Mouse (Mus musculus): ENCODE results near the gene Stk32b. TPM values are rescaled to one million over a fixed set of nuclear protein-coding genes. Genes with fewer than 3 reads are reported as not detected.
A peak's percentile ranks its signal among the peaks of the same experiment; 100 is the strongest.

The Stk32b gene
- polyA plus RNA-seq, 1 experiment: 1.8 TPM

DNA sequence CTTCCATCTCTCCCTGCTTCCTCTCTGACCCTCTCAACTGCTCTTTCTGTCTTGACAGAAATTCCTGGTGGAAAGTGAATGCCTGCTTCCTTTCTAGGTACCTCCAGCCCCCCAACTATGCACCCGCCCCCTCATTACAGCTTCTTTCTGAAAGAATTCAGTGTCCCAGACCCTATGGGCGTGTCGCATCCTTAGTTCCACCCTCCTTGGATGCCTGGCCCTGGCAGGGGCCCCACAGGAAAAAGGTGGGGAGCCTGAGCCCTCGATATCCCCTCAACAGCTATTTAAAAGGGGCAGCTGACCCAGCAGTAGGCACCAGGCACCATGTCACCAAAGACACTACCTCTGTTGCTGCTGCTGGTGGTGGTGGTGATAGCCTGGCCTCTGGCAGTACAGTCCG is 18.3 kb upstream of the Stk32b start, which contains the start of gene Cytl1:
Gene Cytl1 (plus strand): TSS at position 296 of the 400 bp plus-strand sequence.
- TF ChIP-seq POLR2A (IDR thresholded peaks at IDR 0.05; ENCODE audit: borderline replicate concordance, insufficient read depth, low read length): no peak
- no peak for TF ChIP-seq CTCF (IDR thresholded peaks at IDR 0.05; ENCODE audit: borderline replicate concordance, insufficient read depth, low read depth, low read length)
- WGBS: 51% methylated on average over 5 of the region's 5 CpGs

DNA sequence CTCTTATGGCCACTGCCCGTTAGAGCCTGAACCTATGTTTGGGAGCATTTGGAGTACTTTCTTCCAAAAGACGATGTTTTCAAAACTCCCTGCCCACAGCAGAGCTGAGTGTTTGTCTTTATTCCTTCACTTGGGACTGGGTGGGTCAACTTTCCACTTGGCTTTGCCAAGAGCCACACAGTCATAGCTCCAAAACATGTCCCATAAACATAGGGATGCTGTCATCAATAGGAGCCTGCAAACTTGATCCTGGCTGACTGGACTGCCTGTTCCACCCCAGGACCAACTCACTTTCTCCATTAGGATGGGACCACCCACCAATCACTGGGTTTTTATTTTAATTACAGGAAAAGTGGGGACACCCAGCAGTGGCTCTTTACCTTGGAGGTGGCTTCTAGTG is 13.8 kb upstream of the Stk32b start:
- no peak overlapping the region for H3K4me3 ChIP-seq (replicated peaks; ENCODE audit: insufficient read depth, low read depth, low read length)
- DNase-seq: no peak
- no peak overlapping the region for H3K27ac ChIP-seq (ENCODE audit: insufficient read depth, low read length)
- no peak for TF ChIP-seq CTCF (IDR thresholded peaks at IDR 0.05; ENCODE audit: borderline replicate concordance, insufficient read depth, low read depth, low read length)
- TF ChIP-seq POLR2A (IDR thresholded peaks at IDR 0.05; ENCODE audit: borderline replicate concordance, insufficient read depth, low read length): no peak
- no peaks in the 10 kb centered on the region for H3K27me3 ChIP-seq (ENCODE audit: control insufficient read depth, insufficient read depth, low read length)
- WGBS: 85% methylated on average over 2 of the region's 2 CpGs
- no peaks in the 10 kb centered on the region; the same call in 1 of the 2 replicates for H3K4me1 ChIP-seq (ENCODE audit: control insufficient read depth, insufficient read depth, low read length)

More for the DNA sequence above, 18.3 kb upstream of the Stk32b start, which contains the start of gene Cytl1:
- H3K4me3 ChIP-seq (replicated peaks; ENCODE audit: insufficient read depth, low read depth, low read length): no peak within 1 kb of the TSS
- no peak within 1 kb of the TSS for H3K27ac ChIP-seq (ENCODE audit: insufficient read depth, low read length)
- no peaks in the 10 kb centered on the region for H3K27me3 ChIP-seq (ENCODE audit: control insufficient read depth, insufficient read depth, low read length)
- no peak for DNase-seq
- H3K4me1 ChIP-seq (ENCODE audit: control insufficient read depth, insufficient read depth, low read length): no peaks in the 10 kb centered on the region; the same call in 1 of the 2 replicates

DNA sequence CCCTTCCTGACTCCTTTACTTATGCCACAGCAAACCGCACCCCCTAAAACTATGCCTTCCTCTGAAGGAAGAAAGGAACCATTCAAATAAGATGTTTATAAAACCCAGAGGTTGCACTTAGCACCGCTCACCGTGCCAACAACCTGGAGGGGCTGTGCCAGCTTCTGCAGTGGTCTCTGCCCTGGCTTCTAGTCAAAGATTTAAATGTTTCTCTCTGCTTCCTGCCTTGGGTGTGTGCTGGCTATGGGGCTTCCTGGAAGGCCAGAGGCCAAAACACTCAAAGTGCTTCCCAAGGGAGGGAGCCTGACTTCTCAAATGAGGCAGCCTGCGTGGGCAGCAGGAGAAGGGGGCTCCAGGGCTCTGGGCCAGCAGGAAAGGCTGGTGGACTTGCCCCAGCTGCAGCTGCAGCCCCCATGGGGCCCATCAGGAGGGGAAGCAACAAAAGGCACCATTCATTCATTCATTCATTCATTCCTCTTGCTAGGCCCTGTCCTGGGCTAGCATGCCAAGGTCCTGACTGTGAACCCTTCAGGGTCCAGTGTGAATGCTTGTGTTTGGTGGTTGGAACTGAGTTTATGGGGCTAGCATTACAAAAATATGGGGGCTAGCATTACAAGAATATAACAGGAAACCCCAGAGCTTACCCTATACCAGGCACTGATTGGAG is 8.4 kb upstream of the Stk32b start:
- Histone ChIP-seq H3K4me1 (ENCODE audit: control insufficient read depth, insufficient read depth, low read length) (no peaks in the 10 kb centered on the region), H3K27me3 (ENCODE audit: control insufficient read depth, insufficient read depth, low read length) (no peaks in the 10 kb centered on the region), H3K27ac (ENCODE audit: insufficient read depth, low read length) (no peak overlapping the region), H3K4me3 (replicated peaks; ENCODE audit: insufficient read depth, low read depth, low read length) (no peak overlapping the region)
- 56% methylated on average over 4 of the region's 4 CpGs for WGBS
- no peak for DNase-seq
- TF ChIP-seq POLR2A (IDR thresholded peaks at IDR 0.05; ENCODE audit: borderline replicate concordance, insufficient read depth, low read length): no peak
- no peak for TF ChIP-seq CTCF (IDR thresholded peaks at IDR 0.05; ENCODE audit: borderline replicate concordance, insufficient read depth, low read depth, low read length)

DNA sequence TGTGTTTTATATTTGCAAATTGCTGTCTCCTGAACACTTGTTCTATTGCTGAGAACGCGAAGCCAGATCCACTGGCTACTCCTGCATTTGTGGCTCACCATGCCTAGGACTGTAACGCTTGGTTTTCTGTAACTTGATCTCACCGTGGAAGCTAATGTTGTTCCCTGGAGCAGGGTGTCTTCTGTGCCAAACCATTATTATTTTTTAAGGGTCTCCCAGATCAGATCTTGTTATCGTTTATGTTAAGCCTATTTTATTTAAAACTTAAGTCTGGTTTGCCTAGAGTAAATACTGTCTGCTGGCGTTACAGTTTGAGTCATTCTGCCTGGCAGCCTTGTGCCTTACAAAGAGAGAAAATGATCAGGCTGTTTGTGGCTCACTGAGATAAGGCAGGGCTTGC is 3.7 kb upstream of the Stk32b start:
- no peak overlapping the region for H3K4me3 ChIP-seq (replicated peaks; ENCODE audit: insufficient read depth, low read depth, low read length)
- H3K4me1 ChIP-seq (ENCODE audit: control insufficient read depth, insufficient read depth, low read length): no peaks in the 10 kb centered on the region; the same call in 1 of the 2 replicates
- peaks cover 1% of the 10 kb centered on the region; the same call in 1 of the 2 replicates for H3K27me3 ChIP-seq (ENCODE audit: control insufficient read depth, insufficient read depth, low read length)
- no peak for DNase-seq
- H3K27ac ChIP-seq (ENCODE audit: insufficient read depth, low read length): no peak overlapping the region
- TF ChIP-seq CTCF (IDR thresholded peaks at IDR 0.05; ENCODE audit: borderline replicate concordance, insufficient read depth, low read depth, low read length) (no peak), POLR2A (IDR thresholded peaks at IDR 0.05; ENCODE audit: borderline replicate concordance, insufficient read depth, low read length) (no peak)
- WGBS: 16% methylated on average over 6 of the region's 6 CpGs

DNA sequence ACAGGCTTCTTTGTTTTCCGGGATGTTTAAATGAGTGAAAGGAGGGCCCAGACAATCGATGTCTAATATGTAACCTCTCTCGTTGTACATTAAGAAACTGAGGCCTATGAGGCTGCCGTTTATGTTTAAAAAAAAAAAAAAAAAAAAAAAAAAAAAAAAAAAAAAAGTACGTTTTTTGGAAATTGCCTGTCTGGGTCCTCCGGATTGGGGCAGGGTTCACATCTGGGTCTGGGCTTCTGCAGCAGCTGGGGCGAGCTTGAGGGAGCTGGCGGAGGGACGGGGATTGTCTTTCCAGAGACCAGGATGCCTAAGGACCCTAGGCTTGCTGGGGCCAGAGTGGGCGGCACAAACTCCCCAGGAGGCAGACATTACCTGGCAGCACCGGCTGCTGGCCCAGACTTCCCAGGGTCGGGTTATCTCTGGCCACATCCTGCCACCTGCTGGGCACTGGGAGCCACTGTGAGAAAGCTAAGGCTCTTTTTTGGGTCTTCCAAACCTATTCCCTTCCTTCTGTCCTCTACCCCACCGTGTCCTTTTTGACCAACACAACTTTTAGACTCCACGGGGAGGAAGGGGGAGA is 503 bp upstream of the Stk32b start:
- Histone ChIP-seq H3K4me3 (replicated peaks; ENCODE audit: insufficient read depth, low read depth, low read length) (no peak overlapping the region), H3K27ac (ENCODE audit: insufficient read depth, low read length) (no peak overlapping the region), H3K27me3 (ENCODE audit: control insufficient read depth, insufficient read depth, low read length) (peaks cover 1% of the 10 kb centered on the region; the same call in 1 of the 2 replicates), H3K4me1 (ENCODE audit: control insufficient read depth, insufficient read depth, low read length) (no peaks in the 10 kb centered on the region; the same call in 1 of the 2 replicates)
- peak; percentile 13 to 26 for DNase-seq
- 4% methylated on average over 14 of the region's 14 CpGs for WGBS
- TF ChIP-seq CTCF (IDR thresholded peaks at IDR 0.05; ENCODE audit: borderline replicate concordance, insufficient read depth, low read depth, low read length) (peak; percentile 21; the same call in 1 of the 2 replicates), POLR2A (IDR thresholded peaks at IDR 0.05; ENCODE audit: borderline replicate concordance, insufficient read depth, low read length) (no peak)

DNA sequence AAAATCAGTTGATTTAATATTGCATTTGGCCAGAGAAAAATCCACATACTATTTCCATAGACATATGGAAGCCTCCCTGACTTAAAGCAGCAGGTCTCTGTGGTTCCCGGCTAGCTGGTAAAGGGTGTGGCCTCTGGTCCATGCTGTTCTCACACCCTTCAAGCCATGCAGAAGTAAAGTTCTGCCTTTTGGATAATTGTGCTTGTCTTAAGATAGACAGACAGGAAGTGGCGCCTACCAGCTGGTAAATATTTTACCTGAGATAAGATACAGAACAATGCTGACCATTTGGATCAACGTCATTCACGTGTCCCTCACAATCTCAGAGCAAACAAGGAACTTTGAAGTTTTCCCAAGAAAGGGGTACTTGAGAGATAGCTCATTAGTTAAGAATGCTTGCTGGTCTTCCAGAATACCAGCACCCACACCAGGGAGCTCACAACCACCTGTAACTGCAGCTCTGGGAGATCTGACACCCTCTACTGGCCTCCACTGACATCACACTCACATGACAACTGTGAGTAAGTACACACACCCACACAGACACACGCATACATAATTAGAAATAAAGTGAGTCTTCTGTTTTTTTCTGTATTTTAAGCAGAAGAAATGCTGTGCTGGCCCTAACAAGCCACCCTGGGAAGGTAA is 7.6 kb downstream of the Stk32b start:
- 84% methylated on average over 5 of the region's 5 CpGs for WGBS
- H3K27me3 ChIP-seq (ENCODE audit: control insufficient read depth, insufficient read depth, low read length): no peaks in the 10 kb centered on the region
- DNase-seq: no peak
- H3K4me3 ChIP-seq (replicated peaks; ENCODE audit: insufficient read depth, low read depth, low read length): no peak overlapping the region
- no peak overlapping the region for H3K27ac ChIP-seq (ENCODE audit: insufficient read depth, low read length)
- TF ChIP-seq POLR2A (IDR thresholded peaks at IDR 0.05; ENCODE audit: borderline replicate concordance, insufficient read depth, low read length) (no peak), CTCF (IDR thresholded peaks at IDR 0.05; ENCODE audit: borderline replicate concordance, insufficient read depth, low read depth, low read length) (no peak)
- H3K4me1 ChIP-seq (ENCODE audit: control insufficient read depth, insufficient read depth, low read length): no peaks in the 10 kb centered on the region

DNA sequence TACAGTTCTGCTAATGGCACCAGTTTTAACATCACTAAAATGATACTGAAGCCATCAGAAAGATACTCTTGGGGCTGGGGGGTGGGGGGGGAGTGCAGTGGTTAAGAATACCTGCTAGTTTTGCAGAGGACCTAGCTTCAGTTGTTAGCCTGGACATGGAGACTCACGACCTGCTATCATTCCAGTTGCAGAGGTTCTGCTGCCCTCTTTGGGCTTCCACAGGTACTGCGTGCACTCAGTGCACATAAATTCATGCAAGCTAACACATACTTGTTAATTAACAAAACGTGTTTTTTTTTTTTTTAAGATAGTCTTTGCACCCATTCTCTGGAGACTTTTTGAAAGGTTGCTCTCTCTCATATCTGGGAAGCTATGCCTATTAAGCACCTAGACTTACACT is 8.8 kb downstream of the Stk32b start:
- WGBS: 66% methylated on average over 3 of the region's 3 CpGs
- no peaks in the 10 kb centered on the region for H3K27me3 ChIP-seq (ENCODE audit: control insufficient read depth, insufficient read depth, low read length)
- no peak for DNase-seq
- no peak for TF ChIP-seq POLR2A (IDR thresholded peaks at IDR 0.05; ENCODE audit: borderline replicate concordance, insufficient read depth, low read length)
- TF ChIP-seq CTCF (IDR thresholded peaks at IDR 0.05; ENCODE audit: borderline replicate concordance, insufficient read depth, low read depth, low read length): no peak
- no peaks in the 10 kb centered on the region for H3K4me1 ChIP-seq (ENCODE audit: control insufficient read depth, insufficient read depth, low read length)
- no peak overlapping the region for H3K4me3 ChIP-seq (replicated peaks; ENCODE audit: insufficient read depth, low read depth, low read length)
- H3K27ac ChIP-seq (ENCODE audit: insufficient read depth, low read length): no peak overlapping the region
